Mouse (Mus musculus): ENCODE data around the gene Plscr1. TPM values are rescaled to one million over a fixed set of nuclear protein-coding genes. Genes with fewer than 3 reads are reported as not detected.

Gene Plscr1
- polyA plus RNA-seq, 3 experiments from 2014 or later, result 87.2 to 159 (median 107) TPM

- no peak for ATAC-seq
Observed at GRCm38 (mm10) chr9:92260481-92261159, 11.1 kb downstream of the Plscr1 start.

GRCm38 (mm10) chr9:92265719-92266118, 16.2 kb downstream of the Plscr1 start:
- ATAC-seq, result peak; percentile 92

DNA sequence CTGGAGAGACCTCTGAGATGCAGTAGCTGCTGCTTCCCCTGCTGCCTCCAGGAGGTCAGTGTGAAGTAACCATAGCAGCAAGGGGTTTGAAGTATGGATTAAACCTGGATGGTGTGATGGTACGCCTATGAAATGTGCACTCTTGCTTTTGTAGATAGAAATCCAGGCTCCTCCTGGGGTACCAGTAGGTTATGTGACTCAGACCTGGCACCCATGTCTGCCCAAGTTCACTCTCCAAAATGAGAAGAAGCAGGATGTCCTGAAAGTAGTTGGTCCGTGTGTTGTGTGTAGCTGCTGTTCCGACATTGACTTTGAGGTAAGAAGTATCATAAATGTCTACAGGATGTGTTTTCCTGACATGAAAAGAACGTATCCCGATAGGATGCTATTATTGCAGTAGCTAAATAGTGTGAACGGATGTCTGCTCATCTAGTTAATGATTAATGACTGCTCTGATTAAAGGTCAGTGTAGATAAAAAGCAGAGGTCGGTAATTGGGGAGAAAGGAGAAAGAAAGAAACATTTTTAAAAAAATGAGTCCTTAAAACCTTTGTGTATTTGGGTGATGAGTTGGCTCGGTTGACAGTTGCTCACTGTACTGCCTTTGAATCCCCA, 17.1 kb downstream of the Plscr1 start:
- ATAC-seq, result no peak

- ATAC-seq, result no peak
Observed at GRCm38 (mm10) chr9:92267732-92268131, 18.2 kb downstream of the Plscr1 start.

GRCm38 (mm10) chr9:92269829-92270404, 20.4 kb downstream of the Plscr1 start:
- ATAC-seq, result no peak

- ATAC-seq, result no peak
Observed at GRCm38 (mm10) chr9:92270927-92271326, 21.4 kb downstream of the Plscr1 start.

- ATAC-seq, result no peak
Observed at GRCm38 (mm10) chr9:92272650-92273049, 23.1 kb downstream of the Plscr1 start.

DNA sequence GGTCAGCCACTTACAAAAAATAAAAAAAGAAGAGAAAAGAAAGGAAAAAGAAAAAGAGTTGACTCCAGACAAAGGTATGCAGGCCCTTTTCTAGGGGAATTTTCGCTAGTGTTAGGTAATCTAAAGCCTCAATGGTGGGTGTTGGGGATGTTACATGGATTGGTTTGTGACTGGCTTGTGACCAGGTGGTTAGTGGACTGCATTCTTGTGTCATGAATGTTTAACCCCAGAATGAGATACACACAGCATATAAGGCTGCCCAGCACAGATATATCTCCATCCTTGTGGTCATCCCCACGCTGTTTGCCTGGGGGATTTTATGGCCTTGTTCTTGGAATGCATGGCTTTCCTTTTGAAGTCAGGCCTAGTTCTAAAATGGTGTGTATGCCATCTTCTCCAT, 23.7 kb downstream of the Plscr1 start:
- ATAC-seq, result no peak

- ATAC-seq, result peak; percentile 92
Observed at GRCm38 (mm10) chr9:92273956-92274762, 24.6 kb downstream of the Plscr1 start.

- no peak for ATAC-seq
Observed at GRCm38 (mm10) chr9:92275486-92276207, 26.1 kb downstream of the Plscr1 start, which contains the start of gene Plscr2. TSS of gene Plscr2 (plus strand) at chr9:92275602.

DNA sequence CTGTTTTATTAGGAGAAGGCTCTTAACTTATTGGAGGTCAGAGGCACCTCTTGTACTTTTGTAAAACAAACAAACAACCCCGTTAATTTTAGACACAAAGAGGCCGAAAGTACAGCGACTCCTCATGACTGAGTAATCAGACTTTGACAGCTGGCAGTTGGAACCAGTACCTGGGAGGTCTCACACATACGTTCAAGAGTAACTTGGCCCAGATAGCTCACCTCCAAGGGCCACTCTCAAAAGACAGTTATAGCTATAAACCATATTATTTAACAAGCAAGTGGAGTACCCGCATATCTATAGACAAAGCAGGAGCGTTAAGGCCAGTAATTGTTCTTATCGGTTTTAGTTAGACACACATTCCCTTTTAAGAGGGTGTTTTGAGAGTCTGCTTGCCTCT, 26.8 kb downstream of the Plscr1 start:
- ATAC-seq, result no peak

DNA sequence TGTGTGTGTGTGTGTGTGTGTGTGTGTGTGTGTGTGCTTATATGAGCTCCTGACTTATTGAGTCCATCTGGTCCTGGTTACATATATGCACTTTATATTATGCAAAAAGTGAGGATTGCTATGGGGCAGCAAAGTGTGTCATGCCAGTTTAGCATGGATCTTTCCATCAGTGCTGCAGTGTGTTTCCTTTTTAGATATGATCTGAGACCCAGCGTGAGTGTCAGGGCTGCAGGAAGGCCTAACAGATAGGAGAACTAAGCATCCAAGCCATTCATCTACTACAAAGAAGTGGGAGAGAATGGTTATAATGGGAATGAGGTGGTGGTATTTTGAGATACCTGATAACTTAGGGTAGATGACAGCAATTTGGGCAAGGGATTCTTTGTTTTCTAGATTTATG, 30.5 kb downstream of the Plscr1 start:
- no peak for ATAC-seq

DNA sequence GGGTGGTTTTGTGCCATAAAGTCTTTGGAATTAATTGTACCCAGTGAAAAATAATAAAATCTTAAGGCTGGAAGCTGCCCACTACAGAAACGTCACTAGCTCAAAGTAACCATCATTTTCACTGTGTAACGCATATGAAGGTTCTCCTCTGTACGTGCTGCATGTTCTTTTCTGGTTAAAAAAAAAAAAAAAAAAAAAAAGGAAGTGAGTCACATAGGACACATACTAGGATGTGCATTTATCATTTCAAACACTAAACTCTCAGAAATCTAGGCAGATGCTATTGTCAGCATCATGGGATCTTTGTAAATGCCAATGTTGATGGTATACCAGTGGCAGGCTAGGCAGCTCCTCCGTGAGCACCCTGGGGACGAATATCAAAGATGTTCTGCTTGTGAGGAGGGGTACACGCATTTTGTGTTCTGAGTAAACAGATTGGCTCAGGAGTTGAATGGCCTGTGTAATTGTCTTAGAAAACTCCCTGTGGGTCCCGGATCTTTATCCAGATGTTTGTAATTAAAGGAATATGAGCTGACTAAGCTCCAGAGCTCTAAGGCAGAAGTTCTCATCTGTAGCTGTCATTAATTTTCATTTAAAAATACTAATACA, 33.1 kb downstream of the Plscr1 start:
- no peak for ATAC-seq

- ATAC-seq, result no peak
Observed at GRCm38 (mm10) chr9:92289675-92290074, 40.1 kb downstream of the Plscr1 start.

DNA sequence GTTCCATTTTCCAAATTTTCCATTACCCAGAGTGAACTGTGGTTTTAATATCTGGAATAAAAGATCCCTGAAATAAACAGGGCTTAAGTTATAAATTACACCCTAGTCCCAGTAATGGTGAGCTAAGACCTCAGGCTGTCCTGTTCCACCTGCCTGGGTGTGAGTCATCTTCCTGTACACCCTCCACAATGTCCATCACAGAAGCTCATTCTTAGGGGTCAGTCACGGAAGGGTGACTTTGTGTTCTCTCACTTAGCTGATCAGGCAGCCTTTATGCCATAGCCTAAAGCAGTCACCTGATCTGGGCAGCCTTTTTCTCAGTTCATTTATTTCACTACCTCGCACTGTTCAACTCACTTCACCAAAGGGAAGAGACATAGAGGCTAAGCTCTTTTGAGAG, 42.6 kb downstream of the Plscr1 start:
- no peak for ATAC-seq

GRCm38 (mm10) chr9:92292922-92293321, 43.4 kb downstream of the Plscr1 start:
- ATAC-seq, result no peak

DNA sequence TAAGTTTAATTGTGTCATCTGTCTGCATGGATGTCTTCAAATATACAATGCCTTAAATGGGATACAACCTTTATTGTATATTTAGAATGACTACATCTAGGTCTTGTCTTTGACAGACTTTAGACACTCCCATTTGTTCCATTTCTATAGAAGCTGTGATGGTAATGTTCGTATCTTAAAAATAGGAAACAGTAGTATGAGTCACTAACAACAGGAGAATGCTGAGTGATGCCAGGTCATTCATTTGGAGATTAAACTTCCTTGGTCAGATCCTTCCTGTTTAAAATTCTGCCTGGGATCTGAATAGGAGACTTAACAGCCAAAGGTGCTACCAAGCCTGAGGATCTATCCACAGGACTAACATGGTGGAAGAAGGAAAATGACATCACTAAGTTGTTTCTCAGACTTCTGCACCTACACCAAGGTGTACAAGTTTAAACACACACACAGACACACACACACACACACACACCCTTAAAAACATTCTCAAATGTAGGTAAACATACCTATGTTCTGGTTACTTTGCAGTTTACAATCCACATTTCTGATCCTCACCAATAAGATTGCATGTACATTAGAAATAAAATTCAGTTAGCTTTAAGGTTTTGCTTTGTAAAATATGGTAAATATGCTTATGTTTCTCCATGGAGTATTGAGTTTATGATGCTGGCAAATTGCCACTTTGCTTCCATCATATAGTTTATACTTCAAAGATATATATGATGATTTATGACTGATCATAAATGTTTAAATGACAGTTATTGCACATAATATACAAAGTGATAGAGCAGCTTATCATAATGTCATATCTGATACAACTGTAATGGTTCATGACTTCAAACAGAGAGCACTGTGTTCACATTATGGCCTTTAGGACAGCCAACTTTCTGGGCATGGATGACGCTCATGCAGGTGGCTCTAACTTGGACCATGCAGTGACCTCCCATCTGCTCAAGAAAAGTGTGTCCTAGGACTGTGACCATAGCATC, 44.3 kb downstream of the Plscr1 start:
- ATAC-seq, result no peak

GRCm38 (mm10) chr9:92298288-92298687, 48.7 kb downstream of the Plscr1 start:
- no peak for ATAC-seq

- ATAC-seq, result no peak
Observed at GRCm38 (mm10) chr9:92301213-92301612, 51.7 kb downstream of the Plscr1 start.

GRCm38 (mm10) chr9:92305075-92305474, 55.5 kb downstream of the Plscr1 start:
- ATAC-seq, result peak; percentile 68

All from inflammation-experienced regulatory T-cells, adult 6 months (primary cell).